Mouse (Mus musculus): ENCODE measurements around the gene Ccl26. TPM values are rescaled to one million over a fixed set of nuclear protein-coding genes. Genes with fewer than 3 reads are reported as not detected.
A peak's percentile ranks its signal among the peaks of the same experiment; 100 is the strongest.

The Ccl26 gene
- polyA plus RNA-seq, 1 experiment, result not detected

DNA sequence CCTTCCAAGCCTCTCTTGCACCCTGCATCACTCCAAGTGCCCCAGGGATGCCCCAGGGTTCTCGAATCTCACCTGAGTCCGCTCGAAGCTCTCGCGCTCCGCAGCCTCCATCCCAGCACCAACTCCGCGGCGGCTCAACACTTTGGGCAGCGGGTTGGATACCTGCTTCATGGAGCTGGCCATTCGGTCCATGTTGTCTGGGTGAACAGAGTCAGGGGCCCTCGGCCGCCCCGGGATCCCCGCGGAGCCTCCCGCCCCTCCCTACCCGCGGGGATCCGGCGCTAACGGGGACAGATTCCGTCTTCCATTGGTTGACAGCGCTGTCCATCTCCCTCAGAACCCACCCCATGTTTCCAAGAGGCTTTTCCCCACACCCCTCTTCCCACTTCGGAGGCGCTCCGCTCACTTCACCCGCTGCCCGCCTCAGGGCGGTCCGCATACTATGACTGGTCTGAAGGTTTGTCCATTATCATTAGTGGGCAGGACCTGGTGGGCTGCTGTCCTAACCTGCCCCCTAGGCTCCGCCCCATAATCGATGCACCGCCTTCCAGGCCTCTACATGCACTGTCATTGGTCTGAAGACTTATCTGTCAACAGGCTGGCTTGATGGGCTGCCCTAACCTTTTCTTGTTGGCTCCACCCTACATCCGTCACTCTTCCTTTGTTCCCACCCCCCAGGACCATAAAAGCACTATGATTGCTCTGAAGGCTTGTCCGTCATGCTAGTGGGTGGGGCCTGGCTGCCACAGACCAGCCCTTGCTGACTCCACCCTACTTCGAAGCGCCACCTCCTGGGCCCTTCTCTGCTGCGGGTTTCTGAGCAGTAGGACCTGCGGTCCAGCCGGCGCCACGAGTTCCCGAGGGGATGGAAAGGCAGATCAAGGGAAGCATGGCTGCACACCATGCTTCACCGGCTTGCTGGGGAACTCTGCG lies 18.2 kb downstream of the Ccl26 start, which contains the start of gene Hip1:
TSS of gene Hip1 (minus strand) at position 256 of the 933 bp plus-strand sequence.
- Histone ChIP-seq H3K4me1 (ENCODE audit: control insufficient read depth, insufficient read depth, low read length) (peaks cover 14% of the 10 kb centered on the region), H3K4me3 (ENCODE audit: insufficient read depth, low read length) (peak within 1 kb of the TSS; percentile 74), H3K27ac (ENCODE audit: insufficient read depth, low read depth, low read length) (no peak within 1 kb of the TSS)
- TF ChIP-seq CTCF (IDR thresholded peaks at IDR 0.05; ENCODE audit: low read depth, low read length), result no peak
- TF ChIP-seq POLR2A (IDR thresholded peaks at IDR 0.05; ENCODE audit: borderline replicate concordance, low read depth, low read length), result no peak

DNA sequence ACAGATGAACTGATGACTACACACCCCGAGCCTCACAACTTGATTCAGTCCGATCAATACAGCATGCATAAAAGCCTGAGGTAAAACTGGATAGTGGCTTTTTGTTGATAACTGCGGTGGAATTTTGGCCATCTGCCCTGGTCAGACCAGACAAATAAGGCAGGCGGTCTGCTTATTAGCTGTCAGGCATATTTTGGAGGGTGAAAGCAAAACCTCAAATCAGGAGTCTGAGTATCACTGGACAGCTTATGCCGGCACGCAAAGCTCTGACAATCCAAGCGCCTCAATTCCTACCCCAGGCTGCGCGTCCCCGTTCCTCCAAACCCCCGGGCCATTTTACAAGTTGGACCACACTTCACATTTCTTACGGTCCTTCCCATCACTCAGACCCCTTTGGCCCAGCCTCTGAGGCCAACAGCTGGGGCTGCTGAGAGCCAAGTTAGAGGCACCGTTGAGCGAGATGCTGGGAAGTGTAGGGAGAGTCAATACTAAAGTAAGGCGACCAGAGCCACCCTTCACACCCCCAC lies 19.3 kb downstream of the Ccl26 start:
- Histone ChIP-seq H3K27ac (ENCODE audit: insufficient read depth, low read depth, low read length) (no peak overlapping the region), H3K4me1 (ENCODE audit: control insufficient read depth, insufficient read depth, low read length) (peaks cover 20% of the 10 kb centered on the region), H3K4me3 (ENCODE audit: insufficient read depth, low read length) (peak overlapping the region; percentile 74)
- TF ChIP-seq CTCF (IDR thresholded peaks at IDR 0.05; ENCODE audit: low read depth, low read length) (no peak), POLR2A (IDR thresholded peaks at IDR 0.05; ENCODE audit: borderline replicate concordance, low read depth, low read length) (no peak)

DNA sequence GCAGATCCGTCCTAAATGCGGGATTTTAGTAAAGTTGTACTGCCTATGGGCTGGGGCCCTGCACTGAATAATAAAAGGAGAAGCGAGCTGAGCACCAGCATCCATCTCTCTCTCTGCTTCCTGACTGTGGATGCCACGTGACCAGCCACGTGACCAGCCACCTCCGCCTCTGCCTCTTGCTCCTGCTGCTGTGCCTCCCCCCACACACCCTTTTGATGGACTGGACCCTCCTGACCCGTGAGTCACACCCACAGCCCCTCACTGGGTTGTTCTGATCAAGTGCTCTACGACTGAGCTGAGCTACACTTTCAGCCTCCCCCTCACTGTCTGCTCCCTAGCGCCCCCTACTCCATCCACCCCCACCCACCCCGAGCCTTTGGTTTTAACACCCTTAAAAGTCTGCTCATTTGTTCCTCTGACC lies 25.6 kb downstream of the Ccl26 start:
- Histone ChIP-seq H3K4me3 (ENCODE audit: insufficient read depth, low read length) (no peak overlapping the region), H3K27ac (ENCODE audit: insufficient read depth, low read depth, low read length) (peak overlapping the region; percentile 33)

DNA sequence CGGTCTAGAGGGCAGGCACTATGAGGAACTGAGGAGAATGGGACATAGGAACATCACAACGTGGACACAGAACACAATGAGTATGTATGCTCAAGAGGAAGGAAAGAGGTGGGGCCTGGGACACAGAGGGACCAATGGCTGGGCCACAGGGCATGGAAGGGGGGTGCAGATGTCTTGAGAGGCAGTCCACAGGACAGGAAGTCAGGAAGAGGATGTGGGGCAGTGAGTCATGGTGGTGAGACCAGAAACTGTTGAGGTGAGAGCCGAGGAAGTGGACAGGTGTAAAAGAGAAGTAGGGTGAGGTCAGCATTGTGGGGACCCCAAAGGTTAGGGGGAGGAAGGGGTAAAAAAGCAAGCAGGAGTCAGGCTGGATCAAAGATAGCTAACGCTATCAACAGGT lies 26.0 kb downstream of the Ccl26 start:
- peaks cover 35% of the 10 kb centered on the region for H3K4me1 ChIP-seq (ENCODE audit: control insufficient read depth, insufficient read depth, low read length)
- peak overlapping the region; percentile 33 for H3K27ac ChIP-seq (ENCODE audit: insufficient read depth, low read depth, low read length)
- TF ChIP-seq POLR2A (IDR thresholded peaks at IDR 0.05; ENCODE audit: borderline replicate concordance, low read depth, low read length), result no peak
- no peak for TF ChIP-seq CTCF (IDR thresholded peaks at IDR 0.05; ENCODE audit: low read depth, low read length)
- no peak overlapping the region for H3K4me3 ChIP-seq (ENCODE audit: insufficient read depth, low read length)

More for the DNA sequence above, 25.6 kb downstream of the Ccl26 start:
- H3K4me1 ChIP-seq (ENCODE audit: control insufficient read depth, insufficient read depth, low read length), result peaks cover 35% of the 10 kb centered on the region
- TF ChIP-seq POLR2A (IDR thresholded peaks at IDR 0.05; ENCODE audit: borderline replicate concordance, low read depth, low read length), result no peak
- peak; percentile 24; the same call in 1 of the 2 replicates for TF ChIP-seq CTCF (IDR thresholded peaks at IDR 0.05; ENCODE audit: low read depth, low read length)

DNA sequence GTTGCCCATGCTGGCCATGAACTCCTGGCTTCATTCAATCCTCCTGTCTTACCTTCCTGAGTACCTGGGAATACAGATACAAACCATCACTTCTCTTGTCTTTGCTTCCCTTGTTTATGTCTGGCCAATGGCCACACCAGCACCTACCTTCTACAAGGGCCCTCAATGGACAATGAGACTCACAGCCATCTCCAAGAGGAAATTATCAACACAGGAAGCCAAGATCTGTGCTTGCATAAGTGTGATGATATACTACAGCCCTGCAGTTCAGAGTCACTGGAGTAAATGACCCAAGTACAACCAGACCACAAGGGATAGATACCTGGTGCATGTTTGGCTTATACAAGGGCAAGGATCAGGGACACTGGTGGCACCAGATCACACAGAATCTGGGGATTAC lies 27.5 kb downstream of the Ccl26 start:
- peaks cover 34% of the 10 kb centered on the region for H3K4me1 ChIP-seq (ENCODE audit: control insufficient read depth, insufficient read depth, low read length)
- no peak for TF ChIP-seq POLR2A (IDR thresholded peaks at IDR 0.05; ENCODE audit: borderline replicate concordance, low read depth, low read length)
- no peak for TF ChIP-seq CTCF (IDR thresholded peaks at IDR 0.05; ENCODE audit: low read depth, low read length)
- H3K27ac ChIP-seq (ENCODE audit: insufficient read depth, low read depth, low read length), result no peak overlapping the region
- H3K4me3 ChIP-seq (ENCODE audit: insufficient read depth, low read length), result no peak overlapping the region

DNA sequence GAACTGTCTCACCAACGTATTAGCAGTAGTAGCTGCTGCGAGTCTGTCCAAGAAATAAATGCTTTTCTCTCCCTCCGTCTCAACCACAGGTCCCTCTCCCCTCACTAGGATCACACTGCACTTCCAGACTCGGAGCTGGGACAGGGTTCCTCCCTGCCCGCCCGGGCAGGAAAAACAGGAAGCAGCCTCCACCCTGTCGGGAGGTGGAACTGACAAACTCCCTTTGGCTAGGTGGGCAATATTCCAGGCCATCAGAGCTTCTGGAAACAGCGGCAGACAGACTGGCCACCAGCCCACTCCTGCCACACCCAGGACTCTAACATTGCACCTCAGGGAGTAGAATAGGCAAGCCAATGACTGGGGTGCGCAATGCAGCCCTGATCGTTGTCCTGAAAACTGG lies 29.9 kb downstream of the Ccl26 start:
- Histone ChIP-seq H3K4me1 (ENCODE audit: control insufficient read depth, insufficient read depth, low read length) (peaks cover 26% of the 10 kb centered on the region), H3K27ac (ENCODE audit: insufficient read depth, low read depth, low read length) (no peak overlapping the region), H3K4me3 (ENCODE audit: insufficient read depth, low read length) (no peak overlapping the region)
- TF ChIP-seq CTCF (IDR thresholded peaks at IDR 0.05; ENCODE audit: low read depth, low read length), result no peak
- TF ChIP-seq POLR2A (IDR thresholded peaks at IDR 0.05; ENCODE audit: borderline replicate concordance, low read depth, low read length), result no peak

DNA sequence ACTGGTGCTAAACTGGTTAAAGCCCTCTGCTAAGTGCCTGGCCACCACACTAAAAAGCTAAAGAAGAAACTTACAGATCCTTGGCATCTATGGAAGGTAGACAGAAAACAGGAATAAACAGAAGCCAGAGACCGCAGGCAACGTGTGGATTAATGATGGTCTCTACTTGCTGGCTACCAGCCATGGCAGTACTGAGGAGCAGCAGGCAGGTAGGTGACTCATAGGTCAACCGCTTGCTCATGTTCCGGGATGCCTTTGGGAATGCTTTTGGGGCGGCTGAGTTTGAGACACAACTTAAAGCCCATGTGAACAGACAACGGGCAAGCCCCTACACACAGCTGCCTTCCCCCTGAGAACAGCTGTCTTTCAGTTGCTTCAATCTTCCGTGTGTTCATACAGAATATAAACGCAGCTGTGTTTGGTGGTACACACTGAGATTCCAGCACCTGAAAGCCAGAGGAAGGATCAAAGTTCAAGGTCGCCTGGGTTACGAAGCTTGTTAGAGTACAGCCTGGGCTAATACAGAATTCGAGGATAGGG lies 32.0 kb downstream of the Ccl26 start:
- no peak for TF ChIP-seq POLR2A (IDR thresholded peaks at IDR 0.05; ENCODE audit: borderline replicate concordance, low read depth, low read length)
- no peak for TF ChIP-seq CTCF (IDR thresholded peaks at IDR 0.05; ENCODE audit: low read depth, low read length)
- H3K27ac ChIP-seq (ENCODE audit: insufficient read depth, low read depth, low read length), result no peak overlapping the region
- no peak overlapping the region for H3K4me3 ChIP-seq (ENCODE audit: insufficient read depth, low read length)
- H3K4me1 ChIP-seq (ENCODE audit: control insufficient read depth, insufficient read depth, low read length), result peaks cover 14% of the 10 kb centered on the region

DNA sequence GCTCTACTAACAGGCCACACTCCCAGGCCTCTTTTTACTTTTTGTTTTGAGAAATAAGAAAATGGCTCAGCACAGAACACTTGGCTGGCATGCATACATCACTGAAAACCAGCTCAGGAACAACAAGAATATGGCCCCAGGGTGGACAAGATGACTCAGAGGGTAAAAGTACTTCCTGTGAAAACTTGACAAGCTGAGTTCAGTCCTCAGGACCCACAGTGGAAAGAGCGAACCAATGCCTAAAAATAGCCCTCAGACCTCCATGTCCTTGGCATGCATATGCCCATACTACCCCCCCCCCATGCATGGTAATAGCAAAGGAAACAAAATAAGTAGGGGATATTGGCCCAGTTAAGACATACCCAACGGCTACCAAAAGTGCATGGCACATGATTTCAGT lies 33.4 kb downstream of the Ccl26 start:
- peaks cover 14% of the 10 kb centered on the region for H3K4me1 ChIP-seq (ENCODE audit: control insufficient read depth, insufficient read depth, low read length)
- TF ChIP-seq CTCF (IDR thresholded peaks at IDR 0.05; ENCODE audit: low read depth, low read length) (no peak), POLR2A (IDR thresholded peaks at IDR 0.05; ENCODE audit: borderline replicate concordance, low read depth, low read length) (no peak)
- H3K27ac ChIP-seq (ENCODE audit: insufficient read depth, low read depth, low read length), result no peak overlapping the region
- no peak overlapping the region for H3K4me3 ChIP-seq (ENCODE audit: insufficient read depth, low read length)

DNA sequence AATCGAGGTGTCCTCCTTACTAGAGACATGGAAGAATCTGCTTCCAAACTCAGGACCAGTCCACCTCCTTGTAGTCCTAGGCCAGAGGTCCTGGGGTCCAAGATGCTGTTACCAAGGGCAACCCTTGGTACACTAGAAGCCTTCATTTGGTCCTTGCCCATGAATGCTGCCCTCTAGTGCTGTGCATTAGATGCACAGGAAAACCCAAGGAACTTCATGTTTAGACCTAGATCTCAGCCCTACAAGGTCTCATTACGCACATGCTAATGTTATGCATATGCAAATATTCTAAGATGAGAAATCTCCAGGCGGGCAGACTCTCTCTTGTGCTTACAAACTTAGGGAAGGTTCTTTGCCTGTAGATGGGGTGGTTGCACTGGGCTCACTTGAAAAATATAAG lies 34.1 kb downstream of the Ccl26 start:
- H3K27ac ChIP-seq (ENCODE audit: insufficient read depth, low read depth, low read length), result no peak overlapping the region
- no peak for TF ChIP-seq POLR2A (IDR thresholded peaks at IDR 0.05; ENCODE audit: borderline replicate concordance, low read depth, low read length)
- no peak for TF ChIP-seq CTCF (IDR thresholded peaks at IDR 0.05; ENCODE audit: low read depth, low read length)
- H3K4me3 ChIP-seq (ENCODE audit: insufficient read depth, low read length), result no peak overlapping the region
- H3K4me1 ChIP-seq (ENCODE audit: control insufficient read depth, insufficient read depth, low read length), result peaks cover 19% of the 10 kb centered on the region

DNA sequence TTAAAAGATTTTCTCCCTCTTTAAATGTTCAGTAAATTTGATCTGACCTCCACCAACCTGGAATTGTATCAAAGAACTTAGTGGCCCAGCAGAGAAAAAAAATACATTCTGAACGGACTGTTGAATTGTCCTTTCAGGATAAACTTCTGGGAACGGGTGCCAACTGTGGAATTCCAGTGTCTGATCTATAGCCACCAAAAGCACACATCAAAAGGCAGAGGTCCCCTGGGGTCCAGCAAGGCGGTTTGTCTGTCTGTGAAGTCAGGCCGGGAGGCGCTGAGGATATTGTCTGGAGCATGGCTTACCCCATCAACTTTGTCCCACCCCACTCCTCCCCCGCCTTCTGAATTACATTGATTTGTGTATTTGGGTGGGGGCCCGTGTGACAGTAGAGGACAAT lies 35.4 kb downstream of the Ccl26 start:
- Histone ChIP-seq H3K27ac (ENCODE audit: insufficient read depth, low read depth, low read length) (no peak overlapping the region), H3K4me1 (ENCODE audit: control insufficient read depth, insufficient read depth, low read length) (peaks cover 17% of the 10 kb centered on the region), H3K4me3 (ENCODE audit: insufficient read depth, low read length) (no peak overlapping the region)
- TF ChIP-seq CTCF (IDR thresholded peaks at IDR 0.05; ENCODE audit: low read depth, low read length) (no peak), POLR2A (IDR thresholded peaks at IDR 0.05; ENCODE audit: borderline replicate concordance, low read depth, low read length) (no peak)
